Mouse (Mus musculus) mature B cell (primary cell): ENCODE results near the gene Defb48.

Experiments
- in situ Hi-C: fragments of 300-500 bp; cut with MboI; formaldehyde crosslinking; loops from 2 replicates; pipeline ENCODE4 v1.14.3; 2019

The Defb48 gene

DNA sequence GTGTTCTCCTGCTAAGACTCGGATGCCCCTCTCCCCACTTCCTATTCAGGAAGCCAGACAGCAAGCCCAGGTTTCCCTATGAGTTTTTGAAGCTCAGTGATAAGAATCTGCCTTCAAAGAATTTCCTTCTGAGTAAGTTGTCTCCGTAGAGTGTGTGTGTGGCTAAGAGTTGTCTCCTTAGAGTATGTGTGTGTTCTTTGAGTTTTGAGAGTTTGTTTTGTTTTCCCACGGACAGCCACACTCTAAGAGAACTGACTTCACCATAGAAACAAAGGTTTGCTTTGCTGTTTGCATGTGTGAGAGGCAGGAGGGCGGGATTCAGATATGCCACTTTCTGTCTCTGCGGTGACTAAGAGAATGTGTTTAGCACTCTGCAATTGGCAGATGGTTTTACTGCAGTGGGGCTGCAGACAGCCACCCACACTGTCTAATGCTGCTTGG, 56.2 kb downstream of the Defb48 start:
- in situ Hi-C loops: no loop called here
